Mouse (Mus musculus) neural tube, embryonic 12.5 days (tissue): Measurements from ENCODE around the gene Cldn7. TPM values are rescaled to one million over a fixed set of nuclear protein-coding genes. Genes with fewer than 3 reads are reported as not detected.
"Not testable (repeated sequence)": the region's sequence is repeated elsewhere in the genome, so short reads cannot be mapped to it uniquely, and the experiment has no call there.

Experiments
- ATAC-seq: fragments of 200-750 bp; cut with Nextera tagmentation; 2 replicates; pipeline ENCODE4 v1.8.0; 2017; ENCODE audit warnings: low read depth, mild to moderate bottlenecking, moderate TSS enrichment, moderate library complexity; ENCODE audit not compliant: low FRiP score
- H3K27ac ChIP-seq: fragments of 300-500 bp; sonication (generic); 2 replicates; pipeline ENCODE4 v1.5.1; 2016
- H3K27me3 ChIP-seq: fragments of 300-500 bp; sonication (generic); replicated peaks from 2 replicates; pipeline ENCODE4 v1.6.1; 2016; ENCODE audit warnings: mild to moderate bottlenecking
- H3K36me3 ChIP-seq: fragments of 300-500 bp; sonication (generic); 2 replicates; pipeline ENCODE4 v1.6.1; 2016; ENCODE audit warnings: mild to moderate bottlenecking
- H3K4me1 ChIP-seq: fragments of 300-500 bp; sonication (generic); 2 replicates; pipeline ENCODE4 v1.6.1; 2016
- H3K4me2 ChIP-seq: fragments of 300-500 bp; sonication (generic); replicated peaks from 2 replicates; pipeline ENCODE4 v1.6.1; 2016; ENCODE audit warnings: mild to moderate bottlenecking
- H3K4me3 ChIP-seq: fragments of 300-500 bp; sonication (generic); 2 replicates; pipeline ENCODE4 v1.5.1; 2016
- H3K9ac ChIP-seq: fragments of 300-500 bp; sonication (generic); 2 replicates; pipeline ENCODE4 v1.6.1; 2016; ENCODE audit warnings: mild to moderate bottlenecking
- H3K9me3 ChIP-seq: fragments of 300-500 bp; sonication (generic); 2 replicates; pipeline ENCODE4 v1.6.1; 2016; ENCODE audit warnings: mild to moderate bottlenecking
- WGBS: fragments of 180-500 bp; shearing (Covaris S2); methylation state at CpG from one replicate; pipeline ENCODE4 v1.1.7; 2016; 5-methylcytosine and 5-hydroxymethylcytosine counted together
- polyA plus RNA-seq: library from polyadenylated mRNA; unstranded; fragments of >200 nt; fragmentation: Nextera tagmentation; extraction: Ambion mirVana; gene quantifications from 2 replicates; pipeline ENCODE4 v1.2.1, GENCODE M21; 2016

Gene Cldn7
- polyA plus RNA-seq: 2.1 and 3.2 TPM in 2 replicates

DNA sequence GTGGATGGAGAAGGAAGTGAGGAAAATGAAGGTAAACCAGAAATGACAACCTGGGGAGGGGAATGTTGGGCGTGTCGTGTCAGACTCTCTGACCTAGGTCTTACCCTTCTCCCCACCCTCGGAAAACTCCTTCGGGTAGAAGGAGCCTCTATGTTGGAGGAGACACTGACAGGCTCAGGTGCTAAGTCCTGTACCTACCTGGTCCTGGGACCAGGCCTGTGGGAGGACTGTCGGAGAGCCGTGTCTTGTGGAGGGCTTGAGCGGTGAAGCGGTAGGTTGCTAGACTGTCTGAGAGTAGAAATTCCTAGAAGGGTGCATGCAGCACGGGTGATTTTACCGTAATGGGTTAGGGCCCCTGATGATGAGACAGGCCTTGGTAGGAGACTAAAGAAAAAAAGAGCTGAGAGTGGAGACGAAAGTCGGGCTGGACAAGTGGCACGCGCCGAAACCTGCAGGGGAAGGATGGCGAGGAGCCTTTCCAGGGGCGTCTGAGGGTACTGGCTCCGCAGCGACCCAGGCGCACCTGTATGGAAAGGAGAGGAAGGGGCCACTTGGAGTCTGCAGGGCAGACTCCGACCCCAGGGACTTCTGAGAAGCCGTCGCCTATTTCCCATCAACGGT is at the start of gene Cldn7:
Cldn7 (plus strand) TSS at position 130 of the 621 bp plus-strand sequence.
- Histone ChIP-seq H3K9me3 (no peaks in the 10 kb centered on the region), H3K27ac (no peak within 1 kb of the TSS), H3K4me3 (peak within 1 kb of the TSS; percentile 11; the same call in 1 of the 2 replicates), H3K4me2 (peak within 1 kb of the TSS; percentile 38), H3K27me3 (peaks cover 71% of the 10 kb centered on the region), H3K36me3 (peaks cover 18% of the 10 kb centered on the region), H3K4me1 (peaks cover 15% of the 10 kb centered on the region), H3K9ac (no peak within 1 kb of the TSS)
- ATAC-seq: no peak
- WGBS: 11% methylated on average over 24 of the region's 24 CpGs

DNA sequence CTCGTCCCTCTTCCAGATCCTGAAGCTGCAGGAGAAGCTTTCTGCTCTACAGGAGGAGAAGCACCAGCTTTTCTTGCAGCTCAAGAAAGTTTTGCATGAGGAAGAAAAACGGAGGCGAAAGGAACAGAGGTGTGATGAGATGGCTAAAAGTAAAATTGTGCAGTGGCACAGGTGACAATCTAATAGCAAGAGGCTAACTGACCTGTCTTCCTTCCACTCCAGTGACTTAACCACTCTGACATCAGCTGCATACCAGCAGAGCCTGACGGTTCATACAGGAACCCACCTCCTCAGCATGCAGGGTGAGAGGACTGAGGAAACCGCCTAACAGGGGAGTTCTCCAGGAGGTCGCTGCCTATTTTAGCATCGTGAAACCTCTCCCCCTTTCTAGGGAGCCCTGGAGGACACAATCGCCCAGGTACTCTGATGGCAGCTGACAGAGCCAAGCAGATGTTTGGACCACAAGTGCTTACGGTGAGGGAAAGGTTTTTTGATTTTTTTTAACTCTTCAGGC is 49.6 kb upstream of the Cldn7 start:
- 39% methylated on average over 9 of the region's 9 CpGs for WGBS
- Histone ChIP-seq H3K36me3 (peaks cover 79% of the 10 kb centered on the region), H3K4me2 (peak overlapping the region; percentile 100), H3K4me3 (peak overlapping the region; percentile 77), H3K4me1 (peaks cover 41% of the 10 kb centered on the region), H3K27me3 (no peaks in the 10 kb centered on the region), H3K9me3 (no peaks in the 10 kb centered on the region), H3K9ac (peak overlapping the region; percentile 80), H3K27ac (no peak overlapping the region)
- ATAC-seq: no peak

DNA sequence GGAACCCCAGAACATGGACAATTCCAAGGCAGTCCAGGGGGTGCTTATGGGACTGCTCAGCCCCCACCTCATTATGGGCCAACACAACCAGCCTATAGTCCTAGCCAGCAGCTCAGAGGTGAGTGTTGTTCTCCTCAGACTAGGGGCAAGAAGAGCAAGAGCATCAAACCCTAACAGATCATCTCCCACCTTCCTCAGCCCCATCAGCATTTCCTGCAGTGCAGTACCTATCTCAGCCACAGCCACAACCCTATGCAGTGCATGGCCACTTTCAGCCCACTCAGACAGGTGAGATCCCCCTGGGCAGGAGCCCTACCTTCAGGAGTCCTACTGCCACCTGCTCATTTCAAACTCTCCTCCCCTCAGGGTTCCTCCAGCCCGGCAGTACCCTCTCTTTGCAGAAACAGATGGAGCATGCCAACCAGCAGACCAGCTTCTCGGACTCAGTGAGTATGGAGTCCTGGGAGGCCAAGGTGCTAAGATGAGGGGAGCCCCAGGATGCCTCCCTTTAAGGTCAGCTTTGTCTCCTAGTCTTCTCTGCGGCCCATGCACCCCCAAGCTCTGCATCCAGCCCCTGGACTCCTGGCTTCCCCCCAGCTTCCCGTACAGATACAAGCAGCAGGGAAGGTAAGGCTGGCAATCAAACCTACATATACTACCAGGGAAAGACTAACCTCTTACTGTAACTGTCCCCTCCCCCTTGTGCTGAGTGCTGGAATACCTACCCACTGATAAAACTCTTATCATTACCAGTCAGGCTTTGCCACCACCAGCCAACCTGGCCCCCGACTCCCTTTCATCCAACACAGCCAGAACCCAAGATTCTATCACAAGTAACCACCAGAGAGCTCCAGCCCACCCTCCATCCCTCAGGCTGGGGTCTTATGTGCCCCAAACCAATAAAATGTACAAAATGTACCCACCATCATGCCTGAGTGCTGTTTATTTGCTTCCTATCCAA is 48.6 kb upstream of the Cldn7 start:
- H3K36me3 ChIP-seq: peaks cover 70% of the 10 kb centered on the region
- H3K4me2 ChIP-seq: peak overlapping the region; percentile 100
- no peak overlapping the region for H3K9ac ChIP-seq
- H3K27ac ChIP-seq: no peak overlapping the region
- ATAC-seq: no peak
- H3K9me3 ChIP-seq: no peaks in the 10 kb centered on the region
- H3K27me3 ChIP-seq: no peaks in the 10 kb centered on the region
- peaks cover 41% of the 10 kb centered on the region for H3K4me1 ChIP-seq
- WGBS: 65% methylated on average over 5 of the region's 5 CpGs
- H3K4me3 ChIP-seq: no peak overlapping the region

DNA sequence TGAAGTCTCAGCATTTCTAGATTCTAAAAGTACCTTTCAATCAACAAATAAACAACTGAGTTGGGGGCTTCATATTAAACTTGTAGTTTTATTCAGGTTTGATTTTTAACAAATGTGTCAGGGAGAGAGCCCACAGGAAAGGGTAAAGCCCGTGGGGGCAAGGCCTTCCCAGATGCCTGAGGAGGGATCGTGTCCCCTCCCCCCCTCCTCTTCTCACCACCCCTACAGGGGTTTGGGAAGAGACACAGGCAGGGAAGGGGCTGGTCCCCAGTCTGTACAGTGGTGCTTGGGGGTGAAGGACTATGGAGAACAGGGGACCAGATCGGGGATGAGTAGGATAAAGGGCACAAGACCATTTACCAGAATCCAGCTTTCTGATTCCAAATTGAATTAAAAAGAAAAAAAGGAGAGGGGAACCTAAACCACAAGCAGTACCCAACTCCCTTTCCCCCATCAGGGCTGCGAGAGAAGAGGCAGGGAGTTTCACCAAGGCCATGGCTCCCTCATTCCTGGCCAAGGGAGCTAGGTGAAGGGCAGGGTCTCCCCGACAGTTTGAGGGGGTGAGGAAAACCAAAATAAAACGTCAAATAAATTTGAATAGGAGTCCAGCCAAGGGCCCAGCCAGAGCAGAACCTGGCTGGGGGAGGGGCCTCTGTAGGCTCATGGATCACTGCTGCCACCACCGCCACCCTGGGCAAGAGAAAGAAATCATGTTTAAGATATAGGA is 47.8 kb upstream of the Cldn7 start:
- H3K27ac ChIP-seq, ATAC-seq, H3K9ac ChIP-seq, H3K4me2 ChIP-seq, H3K9me3 ChIP-seq, H3K27me3 ChIP-seq, H3K4me3 ChIP-seq: not testable (repeated sequence)
- peaks cover 41% of the 10 kb centered on the region for H3K4me1 ChIP-seq
- H3K36me3 ChIP-seq: peaks cover 61% of the 10 kb centered on the region
- 65% methylated on average over 7 of the region's 7 CpGs for WGBS

DNA sequence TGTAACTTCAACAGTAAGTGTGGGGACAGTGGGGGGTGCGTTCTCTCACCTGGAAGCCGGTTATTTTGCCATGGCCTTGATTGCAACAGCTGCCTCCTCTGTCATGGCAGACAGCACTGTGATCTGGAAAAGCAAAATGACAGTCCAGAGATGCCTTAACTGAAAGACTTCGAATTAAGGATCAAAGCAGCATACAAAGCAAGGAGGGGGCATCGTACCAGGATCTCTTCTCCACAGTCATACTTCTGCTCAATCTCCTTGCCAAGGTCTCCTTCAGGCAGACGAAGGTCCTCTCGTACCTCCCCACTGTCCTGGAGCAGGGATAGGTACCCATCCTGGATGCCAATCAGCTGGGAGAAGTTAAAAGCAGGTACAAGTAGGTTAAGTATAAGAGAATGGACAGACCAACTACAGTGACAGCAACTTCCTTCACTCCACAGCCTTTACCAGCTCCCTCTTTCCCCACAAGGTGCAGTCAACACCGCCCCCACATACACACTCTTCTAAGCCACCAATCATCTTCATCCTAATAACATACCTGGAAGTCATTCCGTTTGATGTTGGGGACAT is 47.1 kb upstream of the Cldn7 start:
- H3K4me1 ChIP-seq: peaks cover 41% of the 10 kb centered on the region
- H3K36me3 ChIP-seq: peaks cover 54% of the 10 kb centered on the region
- no peak overlapping the region for H3K27ac ChIP-seq
- H3K4me2 ChIP-seq: no peak overlapping the region
- H3K9ac ChIP-seq: no peak overlapping the region
- H3K4me3 ChIP-seq: no peak overlapping the region
- no peaks in the 10 kb centered on the region for H3K9me3 ChIP-seq
- no peaks in the 10 kb centered on the region for H3K27me3 ChIP-seq
- no peak for ATAC-seq
- 84% methylated on average over 8 of the region's 8 CpGs for WGBS

DNA sequence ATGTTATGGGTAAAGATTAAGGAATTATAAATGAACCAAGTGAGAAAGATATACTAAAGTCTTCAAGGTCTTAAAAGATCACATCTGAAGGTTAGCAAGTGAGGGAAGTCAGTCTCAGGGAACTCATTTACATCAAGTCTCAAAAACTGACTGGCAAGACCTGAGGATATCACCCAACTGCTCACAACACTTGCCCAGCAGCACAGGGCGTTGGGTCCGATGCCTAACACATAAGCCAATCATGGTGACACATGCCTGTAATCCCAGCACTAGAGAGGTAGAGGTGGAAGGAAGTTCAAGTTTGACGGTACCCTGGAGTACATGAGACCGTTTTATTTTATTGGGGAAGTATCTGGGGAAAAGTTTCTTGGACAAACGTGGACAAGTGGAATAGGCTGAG is 46.5 kb upstream of the Cldn7 start:
- no peaks in the 10 kb centered on the region for H3K27me3 ChIP-seq
- H3K4me2 ChIP-seq: no peak overlapping the region
- no peak overlapping the region for H3K27ac ChIP-seq
- 88% methylated on average over 5 of the region's 5 CpGs for WGBS
- no peak overlapping the region for H3K4me3 ChIP-seq
- ATAC-seq: no peak
- peaks cover 37% of the 10 kb centered on the region for H3K4me1 ChIP-seq
- peaks cover 48% of the 10 kb centered on the region for H3K36me3 ChIP-seq
- no peak overlapping the region for H3K9ac ChIP-seq
- no peaks in the 10 kb centered on the region for H3K9me3 ChIP-seq

GRCm38 (mm10) chr11:69919053-69919452 is 45.5 kb upstream of the Cldn7 start:
- Histone ChIP-seq H3K4me1 (peaks cover 33% of the 10 kb centered on the region), H3K9ac (peak overlapping the region; percentile 95), H3K27me3 (no peaks in the 10 kb centered on the region), H3K4me3 (peak overlapping the region; percentile 97), H3K27ac (no peak overlapping the region), H3K36me3 (peaks cover 46% of the 10 kb centered on the region), H3K9me3 (no peaks in the 10 kb centered on the region), H3K4me2 (peak overlapping the region; percentile 93)
- ATAC-seq: no peak
- 85% methylated on average over 9 of the region's 9 CpGs for WGBS

DNA sequence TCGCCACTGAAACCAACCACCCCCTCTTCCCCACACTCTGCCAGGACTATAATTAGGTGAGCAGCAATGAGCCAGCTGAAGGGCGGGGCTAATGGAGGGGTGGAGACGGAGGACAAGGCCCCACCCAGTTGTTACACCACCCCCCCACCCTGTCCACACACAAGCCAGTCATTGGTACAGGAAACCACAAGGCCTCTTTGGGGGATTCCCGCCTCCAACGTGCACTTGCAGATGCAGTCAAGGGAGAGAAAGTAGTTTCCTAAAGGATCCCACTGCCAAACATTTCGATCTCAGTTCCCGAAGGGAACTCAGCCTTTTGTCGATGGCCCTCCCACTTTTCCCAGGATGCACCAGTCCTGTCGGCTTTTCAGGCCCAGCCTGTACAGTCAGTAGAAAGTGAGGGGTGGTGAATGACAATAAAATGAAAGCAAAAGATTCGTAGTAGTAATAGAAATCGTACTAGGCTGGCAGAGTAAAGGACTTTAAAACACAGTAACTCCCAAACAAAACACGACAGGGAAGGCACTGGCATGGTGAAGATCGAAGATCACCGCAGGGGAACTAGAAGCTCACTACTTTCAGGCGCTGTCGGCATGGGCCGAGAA is 44.8 kb upstream of the Cldn7 start:
- Histone ChIP-seq H3K4me3 (peak overlapping the region; percentile 97), H3K4me1 (peaks cover 28% of the 10 kb centered on the region), H3K36me3 (peaks cover 46% of the 10 kb centered on the region), H3K9me3 (no peaks in the 10 kb centered on the region), H3K27me3 (no peaks in the 10 kb centered on the region), H3K4me2 (peak overlapping the region; percentile 93), H3K9ac (peak overlapping the region; percentile 95), H3K27ac (peak overlapping the region; percentile 84)
- ATAC-seq: no peak
- 1% methylated on average over 17 of the region's 17 CpGs for WGBS

DNA sequence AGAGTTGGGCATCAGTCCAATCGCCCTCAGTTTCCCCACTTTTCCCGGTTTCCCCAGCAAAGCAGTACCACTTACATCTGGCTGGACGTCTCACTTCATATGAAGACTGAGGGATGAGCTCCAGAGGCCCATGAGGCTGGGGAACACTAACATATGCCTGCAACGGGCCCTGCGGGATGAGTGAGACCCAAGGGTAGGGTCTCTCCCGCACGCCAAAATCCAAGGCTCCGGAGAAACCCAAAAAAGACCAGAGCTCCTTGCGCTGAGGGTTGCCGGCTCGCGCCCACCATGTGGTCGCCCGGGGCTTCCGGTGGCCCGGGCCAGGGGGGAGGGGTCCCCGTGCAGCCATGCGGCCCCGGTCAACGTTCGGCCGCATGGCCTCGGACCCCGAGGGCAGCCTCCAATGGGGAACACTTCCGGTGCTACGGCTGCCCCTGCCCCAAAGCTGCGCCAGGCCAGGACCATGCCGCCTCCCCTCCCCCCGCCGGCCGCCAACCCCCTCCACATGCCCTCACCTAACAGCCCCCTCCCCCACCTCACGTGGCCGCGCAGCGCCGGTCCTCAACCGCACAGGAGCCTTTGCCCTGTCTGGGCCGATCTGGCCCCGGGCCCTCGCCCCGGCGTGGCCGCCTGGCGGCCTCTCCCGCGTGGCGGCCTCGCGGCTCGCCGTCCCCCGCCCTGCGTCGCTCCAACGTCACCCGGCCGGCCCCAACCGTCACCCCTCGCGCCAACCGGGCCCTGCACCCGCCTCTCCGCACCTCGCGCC is 44.1 kb upstream of the Cldn7 start:
- no peaks in the 10 kb centered on the region for H3K9me3 ChIP-seq

DNA sequence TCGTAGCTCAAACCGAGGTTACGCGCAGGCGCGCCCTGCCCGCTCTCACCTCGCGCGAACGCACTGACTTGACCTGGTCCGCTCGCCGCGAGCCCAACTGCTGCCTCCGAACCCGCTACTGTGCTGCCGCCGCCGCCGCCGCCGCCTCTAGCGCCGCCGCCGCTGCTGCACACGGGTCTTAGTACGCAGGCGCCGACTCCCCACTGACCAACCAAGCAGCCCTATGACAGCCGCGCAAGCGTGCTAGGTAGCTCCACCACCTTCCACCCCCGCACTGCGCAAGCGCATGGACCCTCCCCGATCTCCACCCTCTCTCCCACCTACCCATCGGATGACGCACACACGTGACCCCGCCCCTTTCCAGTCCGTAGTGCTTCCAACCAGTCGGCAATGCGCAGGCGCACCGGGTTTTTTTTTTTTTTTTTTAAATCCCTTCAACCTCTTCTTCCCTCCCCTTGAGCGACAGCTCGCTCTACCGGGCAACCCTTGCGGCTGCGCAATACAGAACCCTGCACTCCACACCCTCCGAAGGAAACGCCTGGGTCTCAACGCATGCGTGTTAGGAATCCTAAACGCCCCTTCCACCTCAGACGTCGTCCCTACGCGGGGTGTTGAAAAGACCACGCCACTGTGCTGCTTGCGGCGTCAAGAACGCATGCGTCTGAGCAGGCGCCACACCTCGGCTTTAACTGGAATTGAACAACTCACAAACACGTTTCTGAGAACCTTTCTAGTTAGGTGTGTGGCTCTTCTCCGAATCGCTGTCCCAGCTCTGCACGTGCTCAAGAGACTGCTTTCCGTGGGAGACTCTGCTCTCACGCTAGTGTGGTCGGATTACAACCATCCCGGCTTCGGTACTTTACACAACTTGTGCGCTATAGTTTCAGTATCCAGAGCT is 43.2 kb upstream of the Cldn7 start, which contains the start of gene Eif5a:
Eif5a (minus strand) TSS at position 845 of the 898 bp plus-strand sequence.
- Histone ChIP-seq H3K4me3 (peak within 1 kb of the TSS; percentile 97), H3K4me2 (peak within 1 kb of the TSS; percentile 93), H3K27ac (peak within 1 kb of the TSS; percentile 89), H3K9ac (peak within 1 kb of the TSS; percentile 95), H3K36me3 (peaks cover 30% of the 10 kb centered on the region), H3K4me1 (peaks cover 12% of the 10 kb centered on the region), H3K9me3 (no peaks in the 10 kb centered on the region), H3K27me3 (no peaks in the 10 kb centered on the region)
- under 1% methylated on average over 78 of the region's 78 CpGs for WGBS
- ATAC-seq: peak; percentile 94

More for the DNA sequence above, 44.1 kb upstream of the Cldn7 start:
- Histone ChIP-seq H3K4me3 (peak overlapping the region; percentile 97), H3K9ac (peak overlapping the region; percentile 95), H3K4me2 (peak overlapping the region; percentile 93), H3K4me1 (peaks cover 21% of the 10 kb centered on the region), H3K36me3 (peaks cover 39% of the 10 kb centered on the region), H3K27me3 (no peaks in the 10 kb centered on the region), H3K27ac (peak overlapping the region; percentile 84)
- 1% methylated on average over 63 of the region's 65 CpGs for WGBS
- peak; percentile 27 for ATAC-seq
